Mouse (Mus musculus) retina, postnatal 7 days (tissue): ENCODE measurements around the gene Mgea5.

Source experiments
- DNase-seq: peaks from one replicate; pipeline ENCODE4 v3.0.0-alpha.2; 2012; ENCODE audit warnings: low read depth, low spot score

Gene Mgea5

DNA sequence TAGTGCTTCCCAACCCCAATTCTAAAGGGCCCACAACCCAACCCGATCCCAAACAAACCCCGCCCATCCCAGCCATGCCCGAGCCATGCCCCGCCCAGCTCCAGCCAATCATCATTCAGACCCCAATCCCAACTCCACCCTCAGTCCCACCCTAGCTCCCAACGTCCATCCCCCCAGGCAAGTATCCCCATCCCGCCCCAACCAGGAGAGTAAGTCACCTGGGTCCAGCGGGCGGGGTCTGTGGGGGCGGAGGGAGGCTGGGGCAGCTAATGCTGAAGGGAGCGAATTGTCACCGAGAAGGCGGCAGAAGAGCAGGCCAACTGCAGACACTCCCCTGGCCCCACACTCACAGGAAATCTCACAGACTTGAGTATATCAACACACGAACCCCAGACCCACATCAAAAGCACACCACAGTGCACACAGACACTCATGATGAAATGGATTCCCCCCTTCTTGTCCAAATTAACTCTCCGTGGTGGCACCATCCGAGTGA lies 12.5 kb upstream of the Mgea5 start:
- no peak for DNase-seq

DNA sequence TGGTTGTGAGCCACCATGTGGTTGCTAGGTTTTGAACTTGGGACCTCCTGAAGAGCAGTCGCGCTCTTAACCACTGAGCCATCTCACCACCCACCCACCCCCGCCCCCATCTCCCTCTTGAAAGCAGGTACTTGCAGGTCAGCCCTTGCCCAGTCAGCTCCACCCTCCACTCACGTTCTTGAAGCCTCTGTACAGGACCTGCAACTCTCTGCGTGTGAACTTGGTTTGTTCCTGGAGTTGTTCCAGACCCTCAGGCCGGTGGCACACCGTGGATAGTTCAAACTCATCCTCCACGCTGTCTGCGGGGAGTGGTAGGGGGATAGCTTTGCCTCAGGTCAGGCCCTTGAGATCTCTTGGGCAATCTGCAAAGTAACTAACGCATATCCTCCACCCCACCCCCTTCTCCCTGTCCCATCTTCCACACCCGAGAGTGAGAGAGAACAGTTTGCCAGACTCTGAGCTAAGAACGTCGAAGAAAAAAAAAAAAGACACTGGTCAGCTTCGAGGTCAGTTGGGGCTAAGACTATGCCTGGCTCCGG lies 11.8 kb upstream of the Mgea5 start:
- no peak for DNase-seq

DNA sequence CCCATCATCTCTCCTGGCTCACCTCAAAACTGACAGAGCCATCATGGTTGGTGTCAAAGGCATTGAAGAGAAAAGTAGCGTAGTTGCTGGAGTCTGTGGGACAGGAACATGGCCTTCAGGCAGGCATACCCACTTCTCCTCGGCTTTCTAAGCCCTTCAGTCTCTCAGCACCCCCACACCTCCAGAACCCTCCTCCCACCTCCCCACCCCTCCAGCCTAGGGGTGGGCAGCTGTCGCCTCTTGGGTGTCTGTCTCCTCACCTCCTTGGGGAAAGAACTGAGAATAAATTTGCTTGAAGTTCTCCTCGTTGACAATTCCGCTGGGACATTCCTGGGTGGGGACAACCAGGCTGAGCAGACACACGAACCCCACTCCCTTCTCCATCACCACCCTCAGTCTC lies 11.1 kb upstream of the Mgea5 start:
- no peak for DNase-seq

DNA sequence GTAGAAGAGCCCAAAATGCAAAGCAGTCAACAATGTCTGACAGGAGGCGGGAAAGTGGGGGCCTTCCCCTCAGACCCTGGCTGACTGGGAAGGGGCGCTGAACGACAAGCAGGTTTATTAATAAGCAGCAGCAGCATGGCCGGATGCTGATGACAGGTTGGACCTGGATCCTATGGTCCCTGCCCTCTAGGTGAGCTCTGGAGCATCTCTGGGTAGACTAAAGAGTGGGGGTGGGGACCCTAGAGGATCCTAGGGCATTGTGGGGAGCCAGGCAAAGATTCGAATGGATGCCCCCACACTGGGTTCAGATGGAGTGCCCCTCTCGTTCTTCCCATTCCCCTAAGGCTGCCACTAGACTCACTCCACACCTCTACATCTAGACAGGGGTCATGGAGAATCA lies 8.8 kb upstream of the Mgea5 start:
- DNase-seq = no peak

DNA sequence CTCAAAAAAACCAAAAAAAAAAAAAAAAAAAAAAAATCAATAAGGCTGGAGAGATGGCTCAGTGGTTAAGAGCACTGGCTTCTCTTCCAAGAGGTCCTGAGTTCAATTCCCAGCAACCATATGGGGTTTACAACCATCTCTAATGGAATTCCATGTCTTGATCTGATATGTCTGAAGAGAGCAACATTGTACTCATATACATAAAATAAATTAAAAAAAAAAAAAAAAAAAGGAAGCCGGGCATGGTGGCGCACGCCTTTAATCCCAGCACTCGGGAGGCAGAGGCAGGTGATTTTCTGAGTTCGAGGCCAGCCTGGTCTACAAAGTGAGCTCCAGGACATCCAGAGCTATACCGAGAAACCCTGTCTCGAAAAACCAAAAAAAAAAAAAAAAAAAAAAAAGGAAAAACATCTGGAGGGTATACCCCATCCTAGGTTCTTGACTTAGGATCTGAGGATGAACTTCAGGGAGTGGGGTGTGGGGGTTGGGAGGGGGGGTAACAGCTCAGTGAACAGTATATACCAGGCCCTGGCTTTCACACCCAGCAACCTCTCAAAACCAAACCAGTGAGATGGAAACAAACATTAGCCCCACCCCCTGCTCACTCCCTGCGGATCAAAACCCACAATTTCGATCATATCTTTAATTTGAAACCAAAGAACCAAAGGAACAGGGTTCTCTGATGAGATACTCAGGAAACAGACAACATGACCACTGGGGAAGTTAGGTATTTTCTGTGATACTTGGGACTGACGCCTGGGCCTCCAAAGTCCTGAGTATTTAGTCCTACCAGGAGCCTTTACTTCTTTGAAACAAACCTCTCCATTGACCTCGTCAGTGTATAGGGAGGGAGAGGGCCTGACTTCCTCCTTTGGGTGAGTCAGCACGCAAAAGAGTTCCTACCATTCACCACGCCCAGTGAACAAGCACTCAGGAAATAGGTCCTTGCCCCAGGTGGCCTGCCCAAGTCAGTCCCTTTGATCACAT lies 6.5 kb upstream of the Mgea5 start:
- no peak for DNase-seq

DNA sequence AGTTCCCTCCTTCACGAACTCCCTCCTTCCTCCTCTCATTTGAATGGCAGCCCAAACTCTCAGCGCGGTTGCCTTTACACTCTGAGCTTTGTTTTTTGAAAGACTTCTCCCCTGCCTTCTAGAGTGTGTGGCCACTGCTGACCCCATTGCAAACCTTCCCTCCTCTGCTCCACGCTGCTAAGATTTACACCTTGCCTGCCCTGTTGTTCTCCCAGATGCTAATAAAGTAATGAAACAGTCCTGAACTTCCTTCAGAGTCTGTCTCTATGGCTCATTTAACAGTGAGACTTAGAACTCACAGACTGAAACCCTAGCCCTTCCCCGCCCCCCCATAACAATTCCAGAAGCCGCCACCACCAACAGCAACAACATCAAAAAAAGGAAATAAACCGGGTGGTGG lies 5.7 kb upstream of the Mgea5 start:
- DNase-seq = no peak

DNA sequence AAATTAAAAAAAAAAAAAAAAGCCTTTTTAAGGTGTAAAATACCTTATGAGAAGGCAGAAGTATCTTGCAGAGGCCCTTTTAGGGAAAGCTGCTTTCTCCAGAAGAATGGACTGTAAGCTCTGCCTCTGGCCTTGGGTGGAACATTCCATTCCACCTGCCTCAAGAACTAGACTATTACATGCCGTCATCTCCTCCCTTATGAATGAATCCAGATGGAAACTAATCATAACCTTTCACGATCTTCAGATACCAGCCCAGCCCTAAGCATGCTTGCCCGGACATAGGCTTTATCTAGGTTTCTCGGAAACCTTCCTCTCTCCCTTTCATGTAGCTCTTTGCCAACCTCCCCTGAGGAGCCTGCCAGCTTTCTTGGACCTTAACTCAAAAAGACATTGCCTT lies 4.7 kb upstream of the Mgea5 start:
- no peak for DNase-seq

DNA sequence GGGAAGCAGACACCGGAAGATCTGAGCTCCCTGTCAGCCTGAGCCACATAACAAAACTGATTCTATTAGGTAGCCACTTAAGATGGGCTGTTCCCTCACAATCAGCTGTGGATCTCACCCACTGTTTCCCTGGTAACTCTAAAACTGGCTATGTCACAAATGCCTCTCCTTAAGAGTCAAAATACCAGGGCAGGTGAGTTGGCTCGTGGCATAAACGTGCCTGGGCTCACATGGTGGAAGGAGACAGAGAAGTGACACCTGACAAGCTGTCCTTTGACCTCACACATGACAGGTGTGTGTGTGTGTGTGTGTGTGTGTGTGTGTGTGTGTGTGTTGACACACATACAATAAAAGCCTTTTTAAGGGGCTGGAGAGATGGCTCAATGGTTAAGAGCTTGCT lies 3.8 kb upstream of the Mgea5 start:
- no peak for DNase-seq

DNA sequence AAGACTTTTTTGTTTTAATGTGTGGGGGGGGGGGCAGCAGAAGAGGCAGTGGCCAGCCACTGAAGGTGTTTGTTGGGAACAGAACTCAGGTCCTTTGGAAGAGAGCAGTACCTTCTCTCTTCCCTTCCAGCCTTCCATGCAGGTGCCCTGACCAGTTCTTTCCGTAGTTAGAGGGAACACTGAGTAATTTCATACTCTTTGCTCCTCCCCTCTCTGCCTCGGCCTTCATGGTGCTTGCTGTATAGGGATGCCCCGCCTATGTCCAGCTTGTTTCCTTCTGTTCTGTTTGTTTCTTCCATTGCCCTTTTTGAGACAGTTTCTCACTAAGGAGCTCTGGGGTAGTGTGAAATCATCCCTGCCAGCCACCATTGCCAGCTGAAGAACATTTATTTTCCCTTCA lies 1.8 kb upstream of the Mgea5 start:
- no peak for DNase-seq

DNA sequence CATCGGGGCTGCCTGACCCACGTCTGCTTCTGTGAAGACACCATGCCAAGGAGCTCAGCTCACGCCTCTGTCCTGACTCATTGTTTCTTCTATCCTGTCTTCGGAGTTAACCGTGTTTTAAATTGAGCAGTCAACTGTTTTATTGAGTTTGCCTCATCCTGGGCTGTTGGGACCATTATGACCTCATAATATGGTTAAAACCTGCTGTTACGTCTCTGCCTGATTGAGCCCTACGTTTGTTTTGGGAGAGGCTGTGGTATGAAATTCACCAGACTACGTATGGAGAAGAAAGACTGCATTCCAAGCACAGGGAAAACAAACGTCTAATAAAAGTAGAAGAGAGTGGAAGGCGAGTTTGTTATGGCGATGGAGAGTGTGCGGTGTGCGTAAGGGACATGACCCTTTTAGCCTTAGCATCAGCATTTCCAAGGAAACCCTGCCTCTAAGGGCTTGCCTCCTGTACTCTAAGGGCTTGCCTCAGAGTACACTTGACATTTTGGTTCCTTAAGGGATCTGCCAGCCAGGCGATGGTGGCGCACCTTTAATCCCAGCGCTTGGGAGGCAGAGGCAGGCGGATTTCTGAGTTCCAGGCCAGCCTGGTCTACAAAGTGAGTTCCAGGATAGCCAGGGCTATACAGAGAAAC lies 418 bp upstream of the Mgea5 start:
- DNase-seq = no peak

DNA sequence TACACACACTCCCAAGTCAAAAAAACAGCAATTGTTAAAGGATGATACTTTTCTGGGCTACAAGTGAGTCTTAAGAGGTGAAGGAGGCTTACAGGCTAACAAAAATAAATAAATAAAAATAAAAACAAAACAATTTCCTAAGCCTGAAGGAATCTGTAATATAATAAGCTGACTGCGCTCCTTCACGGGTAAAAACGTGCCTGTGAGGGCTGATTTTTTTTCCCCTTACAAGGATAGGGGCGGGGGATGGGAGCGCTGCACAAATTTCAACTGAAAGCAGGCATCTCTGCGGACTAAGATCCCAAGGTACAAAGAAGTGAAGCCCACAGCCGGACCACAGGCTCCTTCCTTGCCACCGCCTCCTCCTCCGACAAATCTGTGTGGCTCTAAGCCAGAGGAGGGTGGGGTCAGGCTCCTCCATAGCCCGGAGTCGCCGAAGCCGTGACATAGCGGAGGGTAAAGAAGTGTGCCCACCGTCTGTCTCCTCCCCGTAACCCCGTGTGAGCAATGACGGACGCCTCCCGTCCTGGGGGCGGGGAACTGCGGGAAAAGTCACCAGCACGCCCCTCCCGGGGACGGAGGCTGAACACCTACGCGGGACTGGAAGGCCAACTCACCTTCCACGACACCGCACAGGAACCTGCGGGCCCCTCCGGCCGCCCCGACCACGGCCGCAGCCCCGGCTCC lies 1.2 kb downstream of the Mgea5 start:
- peak; percentile 54 for DNase-seq

DNA sequence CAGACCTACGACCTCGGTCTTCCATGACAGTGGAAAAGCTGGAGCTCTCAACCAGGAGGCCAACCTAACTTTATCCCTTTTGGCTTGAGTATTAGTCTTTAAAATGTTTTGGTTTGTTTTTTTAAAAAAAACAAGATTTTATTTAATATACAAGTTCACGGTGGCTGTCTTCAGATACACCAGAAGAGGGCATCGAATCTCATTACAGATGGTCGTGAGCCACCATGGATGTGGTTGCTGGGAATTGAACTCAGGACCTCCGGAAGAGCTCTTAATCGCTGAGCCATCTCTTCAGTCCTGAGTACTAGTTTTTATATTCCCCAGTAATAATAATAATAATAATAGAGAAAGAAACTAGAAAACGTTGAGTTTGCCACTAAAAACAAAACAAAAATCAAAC lies 2.0 kb downstream of the Mgea5 start:
- no peak for DNase-seq

DNA sequence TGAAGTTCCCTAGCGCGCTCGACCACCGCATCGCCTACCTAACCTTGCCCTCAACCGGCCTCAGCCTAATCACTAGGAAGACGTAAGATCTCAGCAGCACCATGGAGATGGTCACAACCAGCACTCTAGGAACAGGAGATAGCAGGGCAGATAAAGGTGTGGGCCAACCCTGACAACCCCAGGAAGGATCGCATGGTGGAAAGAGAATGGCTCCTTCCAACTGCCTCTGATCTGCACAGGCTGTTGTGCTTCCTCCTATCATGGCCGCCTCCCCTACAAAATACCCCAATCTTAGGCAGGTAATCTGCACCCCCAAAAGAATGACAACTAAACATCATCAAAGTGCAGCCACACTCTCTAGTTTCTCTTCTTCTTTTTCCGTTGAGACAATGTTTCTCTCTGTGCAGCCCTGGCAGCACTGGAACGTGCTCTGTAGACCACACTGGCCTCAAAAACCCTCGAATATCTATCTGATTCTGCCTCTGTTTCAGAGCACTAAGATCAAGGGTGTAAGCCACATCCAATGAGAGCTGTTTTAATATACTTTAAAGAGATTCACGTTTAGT lies 3.2 kb downstream of the Mgea5 start:
- DNase-seq = no peak

DNA sequence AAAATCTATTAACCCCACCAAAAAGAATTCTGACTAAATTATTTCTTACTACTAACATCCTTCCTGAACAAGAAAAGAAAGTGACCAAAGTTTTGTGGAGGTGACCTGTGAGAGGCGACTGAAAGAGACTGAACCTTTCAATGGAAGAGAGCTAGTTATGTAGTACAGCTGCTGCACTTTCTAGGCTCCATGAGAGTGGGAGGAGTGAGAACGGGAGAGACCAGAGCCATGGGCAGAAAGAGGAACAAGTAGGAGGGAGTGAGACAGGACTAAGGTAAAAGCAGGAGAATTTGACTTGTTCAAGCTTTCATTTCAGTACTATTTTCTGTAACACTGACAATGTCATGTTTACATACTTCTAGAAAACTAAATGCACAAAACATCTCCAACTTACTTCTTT lies 8.2 kb downstream of the Mgea5 start:
- DNase-seq = no peak

DNA sequence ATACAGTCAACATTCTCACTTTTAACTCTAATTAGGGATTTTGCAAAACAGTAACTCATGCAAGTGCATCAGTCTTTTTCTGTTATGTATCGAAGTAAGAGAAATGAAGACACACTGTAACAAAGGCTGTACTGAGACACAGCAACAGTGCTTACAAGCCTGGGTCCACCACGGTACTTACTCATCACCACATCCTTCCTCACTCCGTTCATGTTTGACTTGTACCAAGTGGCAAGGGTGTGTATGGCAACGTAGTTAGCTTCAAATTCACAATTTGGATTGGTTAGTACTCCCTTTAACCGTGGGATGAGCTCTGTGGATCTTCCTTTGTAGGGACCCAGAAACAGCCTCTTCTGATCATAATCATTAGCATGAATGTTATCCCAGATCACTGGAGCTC lies 12.1 kb downstream of the Mgea5 start:
- no peak for DNase-seq

DNA sequence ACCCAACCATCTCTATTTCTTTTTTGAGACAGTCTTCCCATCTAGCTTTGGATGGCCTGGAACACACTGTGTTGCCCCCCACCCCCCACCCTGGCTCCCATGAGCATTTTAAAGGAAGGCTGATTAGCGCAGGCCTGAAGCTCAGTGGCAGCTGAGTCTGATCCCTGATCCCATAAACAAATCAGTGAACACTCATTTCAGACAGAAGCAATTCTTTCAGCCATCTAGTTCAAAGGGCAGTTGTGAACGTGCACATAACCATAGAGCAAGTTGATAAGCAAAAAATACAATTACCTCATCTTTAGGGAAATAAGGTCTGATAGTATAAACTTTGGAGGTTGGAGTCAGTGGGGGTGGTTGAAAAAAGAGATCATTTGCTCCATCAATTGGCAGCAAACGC lies 22.8 kb downstream of the Mgea5 start:
- no peak for DNase-seq

DNA sequence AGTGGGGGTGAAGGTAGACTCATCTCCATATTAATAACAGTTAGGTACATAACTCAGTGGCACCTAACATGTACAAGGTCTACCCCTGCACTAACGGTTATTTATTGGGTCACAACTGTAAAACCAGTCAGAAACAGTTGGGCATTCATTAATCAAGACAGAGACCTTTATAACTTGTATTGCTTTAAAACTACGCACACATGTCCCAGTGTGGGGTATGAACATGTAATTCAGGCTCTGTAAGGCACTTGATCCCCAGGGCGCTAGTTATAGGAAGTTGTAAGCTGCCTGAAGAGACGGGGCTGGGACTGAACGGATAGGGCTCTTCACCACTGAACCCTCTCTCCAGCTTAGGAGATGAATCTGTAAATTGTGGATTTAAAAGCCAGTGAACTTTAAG lies 25.0 kb downstream of the Mgea5 start:
- DNase-seq = no peak

DNA sequence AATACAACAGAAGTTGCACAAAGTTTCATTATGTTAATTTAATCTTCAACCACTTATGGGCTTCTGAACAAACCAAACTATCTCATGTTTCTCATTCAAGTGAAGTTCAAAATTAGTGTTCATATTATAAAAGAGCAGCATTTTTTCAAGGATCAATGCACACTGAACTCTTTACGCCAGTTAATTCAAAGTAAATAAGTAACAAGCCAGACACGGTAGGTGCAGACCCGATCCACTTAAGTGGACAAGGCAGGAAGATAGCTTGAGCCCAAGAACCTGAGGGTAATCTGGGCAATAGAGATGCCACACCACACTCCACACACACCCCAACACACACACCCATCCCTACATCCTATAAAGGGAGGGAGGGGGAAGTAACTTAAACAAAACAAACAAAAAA lies 30.1 kb downstream of the Mgea5 start:
- no peak for DNase-seq

DNA sequence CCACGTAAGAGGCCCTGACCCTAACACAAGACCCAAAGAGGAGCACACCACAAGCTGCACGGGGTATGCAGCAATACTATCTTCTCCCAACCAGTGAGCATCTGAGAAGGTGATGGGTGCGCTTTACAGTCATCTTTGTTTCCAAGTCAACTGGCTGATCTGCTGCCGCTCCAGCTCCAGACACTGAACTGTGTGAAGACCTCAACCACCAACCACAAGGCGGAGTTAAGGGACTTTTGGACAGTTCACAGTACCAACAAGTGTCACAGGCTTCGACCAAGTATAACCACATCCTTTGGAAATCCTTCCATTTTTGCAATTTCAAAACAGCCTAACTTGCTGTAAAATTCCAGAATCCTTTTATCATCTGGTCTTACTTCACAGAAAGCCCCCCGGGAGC lies 31.8 kb downstream of the Mgea5 start:
- no peak for DNase-seq

DNA sequence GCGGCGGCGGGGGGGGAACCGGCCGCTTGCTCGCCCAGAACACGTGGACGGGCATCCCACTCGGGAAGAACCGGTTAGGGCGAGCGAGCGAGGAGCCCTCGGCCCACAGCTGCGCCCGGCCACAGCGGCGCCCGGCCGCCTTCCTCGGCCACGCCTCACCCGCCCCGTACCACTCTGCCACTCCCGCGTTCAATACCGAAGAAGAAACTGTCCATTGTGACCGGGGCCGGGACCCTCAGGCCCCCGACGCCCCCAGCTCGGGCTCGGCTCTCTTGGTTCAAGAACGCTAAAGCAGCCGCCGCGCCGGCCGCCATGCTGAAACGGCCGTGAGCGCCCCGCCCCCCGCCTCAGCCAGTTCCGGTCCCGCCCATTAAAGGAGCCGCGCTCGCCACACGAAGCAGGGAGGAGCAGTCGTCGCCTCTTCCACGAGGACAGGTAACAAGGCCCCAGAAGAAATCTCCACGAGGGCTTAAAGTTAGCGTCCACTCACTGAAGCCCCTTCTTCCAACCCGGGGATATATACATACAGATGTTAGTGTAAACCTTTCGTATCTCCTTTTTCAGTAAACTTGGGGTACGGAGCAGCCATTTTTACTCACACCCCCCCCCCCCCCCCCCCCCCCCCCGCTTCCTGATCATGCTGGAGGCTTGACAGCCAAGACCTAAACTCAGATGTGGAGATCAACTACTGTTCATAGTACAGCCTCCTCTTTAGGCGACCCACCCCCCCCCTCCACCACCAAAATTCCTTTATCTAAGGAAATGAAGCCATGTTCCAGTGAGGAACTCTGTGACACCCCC lies 34.2 kb downstream of the Mgea5 start, which contains the start of gene Npm3:
TSS of gene Npm3 (minus strand) at position 349 of the 801 bp plus-strand sequence.
- DNase-seq = peak; percentile 69

DNA sequence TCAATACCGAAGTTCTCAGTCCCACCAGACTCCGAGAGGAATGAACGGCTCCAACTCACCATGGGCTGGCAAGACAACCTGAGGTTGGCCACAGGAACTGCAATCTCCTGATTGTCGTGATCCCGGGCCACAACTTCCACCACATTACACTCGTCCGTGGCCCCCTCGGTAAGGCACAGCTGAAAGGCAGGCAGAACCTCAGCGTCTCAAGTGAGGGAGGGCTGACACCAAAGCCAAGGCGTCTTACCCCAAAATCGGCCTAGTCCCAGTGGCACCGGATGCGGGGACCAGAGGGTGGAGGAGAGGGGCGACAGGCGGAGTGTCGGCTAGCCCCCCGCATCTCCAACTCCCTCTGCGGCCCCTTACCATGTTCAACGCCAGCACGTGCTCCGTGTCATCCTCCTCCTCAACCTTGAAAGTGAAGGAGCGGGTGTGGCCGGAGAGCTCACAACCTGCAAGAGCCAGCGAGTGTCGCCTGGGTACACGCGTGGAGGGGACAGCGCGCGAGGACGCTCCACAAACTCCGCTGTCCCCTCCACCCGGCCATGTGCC lies 34.9 kb downstream of the Mgea5 start:
- DNase-seq = no peak
